8 mouse cellular contexts compared by ENCODE assay signal in genomic region chr11:84042808-84043762, GRCm38 (mm10). TPM values are rescaled to one million over a fixed set of nuclear protein-coding genes. Genes with fewer than 3 reads are reported as not detected.
DNase-seq lines count a peak whose midpoint lies in the region; ATAC-seq and TF ChIP-seq lines count a peak whose summit lies in the region.
"Had no signal": no experiment of that assay in that cellular context is flagged by ENCODE, and none has a peak within 500 bp of the region (broad histone marks: within the 10 kb centered on the region; RNA-seq: fewer than 3 reads in every experiment).

No protein-coding gene starts in this region.

- H3K9me3 ChIP-seq in forebrain, embryonic 11.5 days (ENCODE audit: control insufficient read depth, low read length), result no peaks in the 10 kb centered on the region
- no peaks in the 10 kb centered on the region for H3K9me3 ChIP-seq in neural tube, embryonic 13.5 days

- POLR2A ChIA-PET in Patski (lab: Charles Lee), result interaction anchor here (1.1 kb wide), 1 partner anchor 38 kb away, joined by 3 read pairs; no protein-coding TSS in a partner anchor

- ATAC-seq in CD4-positive, CD25-positive, alpha-beta regulatory T cell, adult 4 months, result peak; percentile 26
- peak; percentile 80 for ATAC-seq in Patski
- ATAC-seq in forebrain, embryonic 11.5 days (replicated peaks; ENCODE audit: low FRiP score), result peak; percentile 97
- ATAC-seq in neural tube, embryonic 13.5 days (ENCODE audit: low read depth), result peak; percentile 86
- ATAC-seq in monocyte, adult 5-6 weeks (replicated peaks; ENCODE audit: insufficient number of reproducible peaks, low FRiP score, low TSS enrichment, poor library complexity, severe bottlenecking), result no peak

- in situ Hi-C loops in Patski (cut with MboI; ENCODE audit: low pct_unique_long_range_greater_than_20kb), result no loop called here

- H3K27ac ChIP-seq in forebrain, embryonic 11.5 days (ENCODE audit: low read depth, low read length), result peak overlapping the region; percentile 74
- peak overlapping the region; percentile 67 for H3K27ac ChIP-seq in neural tube, embryonic 13.5 days (replicated peaks)

- no peak overlapping the region for H3K4me3 ChIP-seq in forebrain, embryonic 11.5 days (ENCODE audit: low read depth, low read length)
- no peak overlapping the region for H3K4me3 ChIP-seq in neural tube, embryonic 13.5 days
- H3K4me3 ChIP-seq: erythroblast, embryonic 14.5 days had no signal

- H3K4me1 ChIP-seq in forebrain, embryonic 11.5 days (replicated peaks; ENCODE audit: control insufficient read depth, insufficient read depth, low read length), result peaks cover 29% of the 10 kb centered on the region
- peaks cover 31% of the 10 kb centered on the region for H3K4me1 ChIP-seq in neural tube, embryonic 13.5 days (replicated peaks)

- 22% methylated on average over 14 of the region's 14 CpGs for WGBS in forebrain, embryonic 11.5 days
- WGBS in neural tube, embryonic 13.5 days, result 21% methylated on average over 14 of the region's 14 CpGs

- CTCF ChIA-PET in Patski (lab: Charles Lee), result interaction anchor here (1.4 to 2.0 kb wide), 4 partner anchors 11 to 241 kb away, joined by 4 to 14 read pairs (median 5); no protein-coding TSS in a partner anchor

- TF ChIP-seq CTCF in Patski (IDR thresholded peaks at IDR 0.05), result no peak

- H3K27me3 ChIP-seq in Patski, result no peaks in the 10 kb centered on the region
- no peaks in the 10 kb centered on the region for H3K27me3 ChIP-seq in forebrain, embryonic 11.5 days (ENCODE audit: control insufficient read depth, insufficient read depth, low read length)
- H3K27me3 ChIP-seq in neural tube, embryonic 13.5 days, result no peaks in the 10 kb centered on the region

- peak overlapping the region; percentile 22; the same call in 1 of the 2 replicates for H3K4me2 ChIP-seq in forebrain, embryonic 11.5 days (ENCODE audit: low read depth, low read length, severe bottlenecking)
- H3K4me2 ChIP-seq in neural tube, embryonic 13.5 days, result peak overlapping the region; percentile 15; the same call in 1 of the 2 replicates

- H3K9ac ChIP-seq in forebrain, embryonic 11.5 days (ENCODE audit: low read length), result 0 out of 2 replicates have a peak overlapping the region, but pooled peaks have one; percentile 25
- peak overlapping the region; percentile 38; the same call in 1 of the 2 replicates for H3K9ac ChIP-seq in neural tube, embryonic 13.5 days

- DNase-seq in Patski (ENCODE audit: low read depth, low spot score), result peak; percentile 81
- peak; percentile 84 for DNase-seq in forebrain, embryonic 11.5 days (ENCODE audit: low spot score)
- DNase-seq in layer of hippocampus, postnatal 10 days (ENCODE audit: low spot score in 2 of 2), result peak; percentile 35 to 46
- DNase-seq in B cell, adult 2 months, result no peak

- H3K36me3 ChIP-seq in forebrain, embryonic 11.5 days (ENCODE audit: control insufficient read depth, insufficient read depth, low read length), result no peaks in the 10 kb centered on the region; the same call in 1 of the 2 replicates
- H3K36me3 ChIP-seq in neural tube, embryonic 13.5 days, result peaks cover 34% of the 10 kb centered on the region

RNA-seq across cellular contexts. Expression of gene Dusp14, which starts 26.0 kb away (rescaled TPM):
- 1 to 10 TPM; 7.3 to 10.0 TPM for polyA plus RNA-seq in CD4-positive, CD25-positive, alpha-beta regulatory T cell, adult 4 months (2017; shearing (Covaris generic))
- 34.8 TPM for polyA plus RNA-seq in Patski (2021)
- 12.8 and 17.8 TPM in 2 replicates for polyA plus RNA-seq in forebrain, embryonic 11.5 days (2014; fragmentation: Nextera tagmentation; extraction: Ambion mirVana)
- 10 to 100 TPM; 15.9 to 17.3 TPM for total RNA-seq in layer of hippocampus, postnatal 10 days (2021)
- polyA plus RNA-seq in neural tube, embryonic 13.5 days (2015; fragmentation: Nextera tagmentation; extraction: Ambion mirVana), result 8.7 and 10.4 TPM in 2 replicates
- 0.76 to 1.6 TPM in 2 of 3 replicates, not detected in the other for total RNA-seq in monocyte, adult 5-6 weeks (2017)
- polyA plus RNA-seq: erythroblast, embryonic 14.5 days had no signal

Comparison
In these comparisons a context has a peak if more than half of its experiments do, and no peak if none do; other contexts are left out.
1. DNase-seq: peak in Patski (single experiment), forebrain, embryonic 11.5 days (single experiment) and layer of hippocampus, postnatal 10 days (2 of 2); none in B cell, adult 2 months (0 of 2).